Mouse (Mus musculus): ENCODE data around the gene 0610009B22Rik. TPM values are rescaled to one million over a fixed set of nuclear protein-coding genes. Genes with fewer than 3 reads are reported as not detected.

Gene 0610009B22Rik
- total and polyA plus RNA-seq, 3 experiments: 34.6 to 68.5 (median 41.8) TPM

DNA sequence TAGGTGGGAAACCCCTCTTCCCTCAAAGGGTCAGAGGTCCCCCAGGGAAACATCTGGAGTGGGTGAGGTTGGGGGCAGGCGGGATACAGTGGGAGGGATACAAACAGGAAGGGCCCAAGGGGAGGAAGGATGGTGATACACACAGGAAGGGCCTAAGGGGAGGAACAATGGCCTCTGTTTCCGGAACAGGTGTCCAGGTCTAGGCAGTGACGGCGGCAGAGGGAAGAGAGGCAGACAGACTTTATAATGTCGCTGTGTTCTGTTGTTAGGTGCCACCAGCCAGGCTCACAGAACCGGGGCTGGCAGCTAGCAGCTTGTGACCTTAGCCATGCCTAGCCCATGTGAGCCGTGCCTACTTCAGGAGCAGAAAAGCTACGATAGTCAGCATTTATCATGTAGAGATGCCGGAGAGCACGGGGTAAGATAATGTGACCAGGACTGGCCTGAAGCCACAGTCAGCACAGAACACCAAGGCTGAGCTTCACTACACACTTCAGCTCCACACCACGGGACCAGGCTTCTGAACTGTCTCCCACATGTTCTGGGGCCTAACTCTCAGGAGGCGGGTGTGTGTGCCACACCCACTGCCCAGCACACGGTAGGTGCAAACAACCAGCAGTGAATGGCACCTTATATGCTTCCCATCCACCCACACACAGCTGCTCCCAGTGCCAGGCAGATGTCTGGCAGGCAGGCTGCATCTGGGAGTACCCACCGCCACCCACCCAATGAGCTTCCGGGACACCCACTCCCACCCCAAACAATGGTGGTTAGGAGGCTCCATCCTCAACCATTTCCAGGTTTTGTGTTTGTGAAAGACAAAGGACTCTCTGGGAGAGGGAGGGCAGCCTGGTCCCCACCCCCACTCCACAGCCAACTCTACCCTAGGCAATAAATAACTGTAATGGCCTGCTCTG is 41.7 kb downstream of the 0610009B22Rik start (continued):
- TF ChIP-seq POLR2A (IDR thresholded peaks at IDR 0.05; ENCODE audit: low read depth, low read length): peak; percentile 60
- peak; percentile 33; the same call in 1 of the 2 replicates for TF ChIP-seq IRF4 (IDR thresholded peaks at IDR 0.05; ENCODE audit: low read depth, low read length)
- TF ChIP-seq USF2 (conservative IDR thresholded peaks at IDR 0.05; ENCODE audit: low read depth, low read length): no peak
- TF ChIP-seq SMC3 (IDR thresholded peaks at IDR 0.05; ENCODE audit: low read depth, low read length): no peak
- TF ChIP-seq KAT2A (IDR thresholded peaks at IDR 0.05; ENCODE audit: insufficient replicate concordance, low read length): no peak; the same call in 1 of the 2 replicates
- no peak for TF ChIP-seq ZNF384 (IDR thresholded peaks at IDR 0.05; ENCODE audit: low read depth, low read length)
- no peak for TF ChIP-seq ZC3H11A (IDR thresholded peaks at IDR 0.05; ENCODE audit: low read depth, low read length)
- 0 out of 2 replicates have a peak, but pooled peaks have one; percentile 77 for TF ChIP-seq MAZ (IDR thresholded peaks at IDR 0.05; ENCODE audit: low read depth, low read length)
- peak; percentile 67 for TF ChIP-seq MAX (IDR thresholded peaks at IDR 0.05; ENCODE audit: low read length)
- TF ChIP-seq TCF12 (IDR thresholded peaks at IDR 0.05; ENCODE audit: low read depth, low read length): peak; percentile 76
- peak; percentile 72 for TF ChIP-seq MXI1 (IDR thresholded peaks at IDR 0.05; ENCODE audit: low read depth, low read length)
- TF ChIP-seq ZMIZ1 (IDR thresholded peaks at IDR 0.05; ENCODE audit: low read depth, low read length): peak; percentile 61; the same call in 1 of the 2 replicates
- TF ChIP-seq JUND (conservative IDR thresholded peaks at IDR 0.05; ENCODE audit: low read depth, low read length): no peak
- TF ChIP-seq EP300 (IDR thresholded peaks at IDR 0.05; ENCODE audit: low read length): peak; percentile 51
- TF ChIP-seq CHD2 (IDR thresholded peaks at IDR 0.05; ENCODE audit: low read length): peak; percentile 61; the same call in 1 of the 2 replicates
- no peak; the same call in 1 of the 2 replicates for TF ChIP-seq SIN3A (IDR thresholded peaks at IDR 0.05; ENCODE audit: low read length)
- no peak for TF ChIP-seq CTCF (conservative IDR thresholded peaks at IDR 0.05 in 1 of 2, IDR thresholded peaks at IDR 0.05 in 1 of 2; ENCODE audit: low read depth in 2 of 2, low read length in 2 of 2)
- peak; percentile 56; the same call in 1 of the 2 replicates for TF ChIP-seq TBP (conservative IDR thresholded peaks at IDR 0.05; ENCODE audit: low read depth, low read length)
- TF ChIP-seq BHLHE40 (IDR thresholded peaks at IDR 0.05; ENCODE audit: low read depth, low read length): 0 out of 2 replicates have a peak, but pooled peaks have one; percentile 33
- TF ChIP-seq NELFE (IDR thresholded peaks at IDR 0.05; ENCODE audit: low read depth, low read length): 0 out of 2 replicates have a peak, but pooled peaks have one; percentile 5
- TF ChIP-seq PAX5 (IDR thresholded peaks at IDR 0.05; ENCODE audit: low read length): no peak
- TF ChIP-seq RAD21 (IDR thresholded peaks at IDR 0.05; ENCODE audit: low read depth, low read length): no peak
- no peak for TF ChIP-seq E2F4 (IDR thresholded peaks at IDR 0.05; ENCODE audit: insufficient replicate concordance, low read depth, low read length)
- no peak for TF ChIP-seq CHD1 (IDR thresholded peaks at IDR 0.05; ENCODE audit: low read depth, low read length)

DNA sequence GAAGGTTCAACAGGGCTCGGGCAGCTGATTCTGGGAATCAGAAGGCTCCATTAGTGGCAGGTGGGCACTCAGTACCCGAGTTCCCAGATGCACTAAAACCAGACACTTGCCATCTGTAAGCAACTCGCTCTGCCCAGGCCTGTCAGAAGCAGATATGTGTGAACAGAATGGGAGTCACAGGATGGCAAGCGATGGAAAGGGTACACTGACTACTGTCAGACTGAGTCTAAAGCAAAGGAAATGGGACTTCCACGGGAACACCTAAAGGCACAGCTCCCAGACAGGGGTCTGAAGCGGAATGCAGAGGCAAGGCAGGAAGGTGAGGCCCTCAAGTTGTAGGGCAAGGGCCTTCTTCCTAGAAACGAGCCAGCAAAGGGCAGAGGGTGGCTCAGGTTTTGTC is 42.4 kb downstream of the 0610009B22Rik start:
- Histone ChIP-seq H3K9me3 (replicated peaks; ENCODE audit: low read length) (no peaks in the 10 kb centered on the region), H3K36me3 (replicated peaks in 1 of 2; ENCODE audit: control insufficient read depth in 1 of 2, insufficient read depth in 1 of 2, low read length in 1 of 2) (peaks cover 15 to 50% of the 10 kb centered on the region in 2 experiments), H3K4me3 (replicated peaks in 1 of 3; ENCODE audit: low read depth in 2 of 3, low read length in 2 of 3, poor library complexity in 1 of 3) (peak overlapping the region in 2 of 3 experiments; percentile 35 to 54), H3K79me2 (replicated peaks; ENCODE audit: control insufficient read depth, extremely low read depth, insufficient read depth, poor library complexity, severe bottlenecking) (peaks cover 6% of the 10 kb centered on the region; the same call in 1 of the 2 replicates), H3K4me1 (ENCODE audit: control insufficient read depth in 1 of 2, insufficient read depth in 2 of 2) (peaks cover 49 to 86% of the 10 kb centered on the region in 2 experiments), H3K27ac (ENCODE audit: insufficient read depth, low read depth) (peak overlapping the region; percentile 61), H3K27me3 (replicated peaks) (no peaks in the 10 kb centered on the region), H3K9ac (ENCODE audit: insufficient read depth, low read depth) (no peak overlapping the region), H3K4me2 (ENCODE audit: insufficient read depth, low read depth, poor library complexity, severe bottlenecking) (peak overlapping the region; percentile 32; the same call in 1 of the 2 replicates)
- TF ChIP-seq ZC3H11A (IDR thresholded peaks at IDR 0.05; ENCODE audit: low read depth, low read length): no peak
- TF ChIP-seq MAFK (IDR thresholded peaks at IDR 0.05; ENCODE audit: insufficient replicate concordance, low read length): no peak
- dilution Hi-C loops (cut with MboI; ENCODE audit: extremely low pct_ligation_motif_present, extremely low pct_unique_long_range_greater_than_20kb, low sequenced_read_pairs) (no loop called here), in situ Hi-C loops (cut with MboI; ENCODE audit: low pct_ligation_motif_present, low pct_unique_long_range_greater_than_20kb, low sequenced_read_pairs) (no loop called here)
- DNase-seq (ENCODE audit: extremely low read depth): no peak
